Mouse (Mus musculus) 3134 (cell line): Measurements from ENCODE around the gene H2-T22.

ENCODE experiments used
- DNase-seq: peaks from one replicate; pipeline ENCODE4 v3.0.0-alpha.2; 2011; ENCODE audit warnings: low spot score; ENCODE audit not compliant: insufficient read length; ENCODE audit errors: extremely low read depth

H2-T22 gene

GRCm38 (mm10) chr17:35999356-35999755, 43.2 kb downstream of the H2-T22 start:
- DNase-seq, result no peak

- DNase-seq, result no peak
Observed at GRCm38 (mm10) chr17:35998545-35999305, 43.8 kb downstream of the H2-T22 start.

- peak; percentile 70 for DNase-seq
Observed at GRCm38 (mm10) chr17:35997713-35998510, 44.6 kb downstream of the H2-T22 start.

GRCm38 (mm10) chr17:35996949-35997348, 45.6 kb downstream of the H2-T22 start:
- peak; percentile 80 for DNase-seq

GRCm38 (mm10) chr17:35994879-35995240, 47.7 kb downstream of the H2-T22 start:
- DNase-seq, result no peak

- peak; percentile 79 for DNase-seq
Observed at GRCm38 (mm10) chr17:35994175-35994878, 48.2 kb downstream of the H2-T22 start.

DNA sequence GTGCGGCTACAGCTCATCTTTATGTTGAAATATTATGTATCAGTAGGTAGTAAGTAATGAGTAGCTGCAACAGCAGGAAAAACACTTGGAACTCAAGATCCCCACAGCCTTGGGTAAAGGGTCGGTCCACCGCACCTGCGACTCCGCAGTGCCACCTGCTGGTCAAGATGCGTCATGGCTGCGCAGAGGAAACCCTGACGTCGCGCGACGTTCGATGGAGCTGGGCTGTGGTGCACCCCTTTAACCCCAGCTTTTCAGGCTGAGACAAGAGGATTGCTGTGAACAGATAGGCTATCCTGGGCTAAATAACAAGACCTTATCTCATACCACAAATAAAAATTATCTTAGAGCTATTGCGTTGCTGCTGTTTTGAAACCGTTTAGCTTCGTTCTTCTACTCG, 48.9 kb downstream of the H2-T22 start:
- DNase-seq, result peak; percentile 74

DNA sequence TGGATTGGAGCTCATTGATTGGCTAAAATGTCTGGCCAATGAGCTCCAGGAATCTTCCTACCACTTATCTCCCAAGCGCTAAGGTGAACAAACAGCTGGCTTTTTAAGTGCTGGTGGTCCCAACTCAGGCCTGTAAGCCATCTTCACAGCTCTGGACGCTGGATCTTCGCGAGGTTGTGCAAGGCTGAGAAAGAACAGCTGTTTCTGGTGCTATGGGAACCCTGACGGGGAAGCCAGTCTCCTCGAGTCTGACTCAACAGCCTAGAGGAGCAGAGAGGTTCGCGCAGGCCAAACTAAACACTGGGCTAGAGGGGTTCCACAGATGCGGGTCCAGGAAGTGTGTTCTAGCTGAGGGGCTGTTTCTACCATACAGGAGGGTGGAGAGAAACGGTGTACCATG, 50.8 kb downstream of the H2-T22 start:
- no peak for DNase-seq
